Mouse (Mus musculus) adrenal gland, postnatal 4 days (tissue): ENCODE measurements around the gene Sesn2. TPM values are rescaled to one million over a fixed set of nuclear protein-coding genes. Genes with fewer than 3 reads are reported as not detected.

ENCODE experiments used
- total RNA-seq, 2 experiments: library from RNA; stranded (reverse); gene quantifications; 2 replicates each; pipeline ENCODE4 v1.2.3; 2021

Sesn2 gene
- total RNA-seq, 2 experiments from 2014 or later: 12.5 to 14.3 TPM

Other genes with a start within 250 kb of the Sesn2 start
- gene Gmeb1, start 248.9 kb downstream of the Sesn2 start, total RNA-seq: 10 to 100 TPM; 19.8 to 26.8 TPM
- gene Taf12, start 236.1 kb downstream of the Sesn2 start, total RNA-seq: 10 to 100 TPM; 19.4 to 23.3 TPM
- 1 to 10 TPM; 4.3 to 6.6 TPM for gene Rab42, start 207.1 kb downstream of the Sesn2 start, total RNA-seq
- gene Trnau1ap, start 181.0 kb downstream of the Sesn2 start, total RNA-seq: 10 to 100 TPM; 40.3 to 45.8 TPM
- gene Rcc1, start 156.9 kb downstream of the Sesn2 start, total RNA-seq: 10 to 100 TPM; 29.9 to 34.2 TPM
- 10 to 100 TPM; 48.5 to 59.9 TPM for gene Phactr4, start 88.0 kb downstream of the Sesn2 start, total RNA-seq
- 10 to 100 TPM; 13.5 to 13.6 TPM for gene Med18, start 46.6 kb downstream of the Sesn2 start, total RNA-seq
- 100 to 1,000 TPM; 533 to 549 TPM for gene Atpif1, start 23.2 kb upstream of the Sesn2 start, total RNA-seq
- 100 to 1,000 TPM; 110 to 116 TPM for gene Dnajc8, start 25.0 kb upstream of the Sesn2 start, total RNA-seq
- 1 to 10 TPM; 2.1 to 2.4 TPM for gene Ptafr, start 53.6 kb upstream of the Sesn2 start, total RNA-seq
- gene Eya3, start 128.5 kb upstream of the Sesn2 start, total RNA-seq: 10 to 100 TPM; 24.3 to 27.3 TPM
- gene Xkr8, start 222.0 kb upstream of the Sesn2 start, total RNA-seq: 1 to 10 TPM; 5.4 to 7.3 TPM
- 1 to 10 TPM; 2.2 to 3.0 TPM for gene Smpdl3b, start 246.8 kb upstream of the Sesn2 start, total RNA-seq